Mouse (Mus musculus) midbrain, embryonic 10.5 days (tissue): ENCODE results near the gene Gm20716. TPM values are rescaled to one million over a fixed set of nuclear protein-coding genes. Genes with fewer than 3 reads are reported as not detected.

ENCODE experiments used
- DNase-seq: peaks from one replicate; pipeline ENCODE4 v3.0.0-alpha.2; 2017; ENCODE audit warnings: low spot score
- H3K27ac ChIP-seq: fragments of 300-500 bp; sonication (generic); replicated peaks from 2 replicates; pipeline ENCODE4 v1.5.1; 2016; ENCODE audit warnings: mild to moderate bottlenecking
- H3K27me3 ChIP-seq: fragments of 300-500 bp; sonication (generic); 2 replicates; pipeline ENCODE4 v1.6.1; 2016; ENCODE audit warnings: low read depth, mild to moderate bottlenecking; ENCODE audit not compliant: poor library complexity, severe bottlenecking
- H3K36me3 ChIP-seq: fragments of 300-500 bp; sonication (generic); 2 replicates; pipeline ENCODE4 v1.6.1; 2016; ENCODE audit warnings: mild to moderate bottlenecking, moderate library complexity
- H3K4me1 ChIP-seq: fragments of 300-500 bp; sonication (generic); 2 replicates; pipeline ENCODE4 v1.6.1; 2016
- H3K4me3 ChIP-seq: fragments of 300-500 bp; sonication (generic); 2 replicates; pipeline ENCODE4 v1.5.1; 2016; ENCODE audit warnings: mild to moderate bottlenecking, moderate library complexity
- H3K9me3 ChIP-seq: fragments of 300-500 bp; sonication (generic); replicated peaks from 2 replicates; pipeline ENCODE4 v1.6.1; 2016; ENCODE audit warnings: mild to moderate bottlenecking
- WGBS: fragments of 180-500 bp; shearing (Covaris S2); methylation state at CpG from one replicate; pipeline ENCODE4 v1.1.7; 2016; 5-methylcytosine and 5-hydroxymethylcytosine counted together
- polyA plus RNA-seq: library from polyadenylated mRNA; unstranded; fragments of >200 nt; fragmentation: Nextera tagmentation; extraction: Ambion mirVana; gene quantifications from 2 replicates; pipeline ENCODE4 v1.2.1, GENCODE M21; 2016

Gene Gm20716
- polyA plus RNA-seq, result 17.2 and 18.1 TPM in 2 replicates

DNA sequence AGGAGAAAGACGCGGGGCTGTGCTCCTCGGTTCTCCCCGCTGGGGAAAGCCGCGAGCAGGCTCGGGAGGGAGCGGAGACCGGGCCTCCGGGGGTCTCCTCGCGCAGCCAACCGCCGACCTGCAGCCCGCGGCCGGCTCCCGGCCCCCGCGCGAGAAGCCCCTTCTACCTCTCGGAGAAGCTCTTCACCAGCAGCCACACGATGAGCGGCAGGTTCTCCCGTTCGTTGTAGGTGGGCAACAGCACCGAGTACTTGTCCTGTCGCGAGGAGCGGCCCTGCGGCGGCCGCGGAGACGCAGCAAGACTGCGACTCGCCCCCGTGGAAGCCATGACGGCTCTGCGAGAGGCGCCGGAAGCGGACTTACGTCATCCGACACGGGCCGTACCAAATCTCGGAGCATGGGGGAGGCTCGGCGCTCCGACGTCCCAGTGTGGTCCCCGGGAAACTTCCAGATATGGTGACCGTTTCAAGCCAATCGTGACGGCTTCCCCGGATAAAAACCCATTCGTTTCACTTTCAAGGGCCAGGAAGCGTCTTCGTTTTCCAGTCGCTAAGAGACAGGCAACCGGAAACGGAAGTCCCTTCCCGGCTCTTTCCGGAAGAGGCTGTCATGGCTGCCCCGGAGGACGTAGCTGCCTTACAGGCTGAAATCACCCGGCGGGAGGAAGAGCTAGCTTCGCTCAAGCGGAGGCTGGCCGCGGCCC, at the start of gene Gm20716, which contains the start of the genes Dpm1 and Mocs3:
Gm20716 (minus strand) TSS at position 339 of the 703 bp plus-strand sequence.
Dpm1 (minus strand) TSS at position 566 of the 703 bp plus-strand sequence.
Mocs3 (plus strand) TSS at position 597 of the 703 bp plus-strand sequence.
- DNase-seq, result peak; percentile 91
- H3K9me3 ChIP-seq, result no peaks in the 10 kb centered on the region
- H3K27ac ChIP-seq, result peak within 1 kb of the TSS; percentile 96
- peaks cover 50% of the 10 kb centered on the region for H3K36me3 ChIP-seq
- H3K27me3 ChIP-seq, result no peaks in the 10 kb centered on the region
- under 1% methylated on average over 73 of the region's 73 CpGs for WGBS
- H3K4me1 ChIP-seq, result peaks cover 33% of the 10 kb centered on the region
- H3K4me3 ChIP-seq, result peak within 1 kb of the TSS; percentile 90

DNA sequence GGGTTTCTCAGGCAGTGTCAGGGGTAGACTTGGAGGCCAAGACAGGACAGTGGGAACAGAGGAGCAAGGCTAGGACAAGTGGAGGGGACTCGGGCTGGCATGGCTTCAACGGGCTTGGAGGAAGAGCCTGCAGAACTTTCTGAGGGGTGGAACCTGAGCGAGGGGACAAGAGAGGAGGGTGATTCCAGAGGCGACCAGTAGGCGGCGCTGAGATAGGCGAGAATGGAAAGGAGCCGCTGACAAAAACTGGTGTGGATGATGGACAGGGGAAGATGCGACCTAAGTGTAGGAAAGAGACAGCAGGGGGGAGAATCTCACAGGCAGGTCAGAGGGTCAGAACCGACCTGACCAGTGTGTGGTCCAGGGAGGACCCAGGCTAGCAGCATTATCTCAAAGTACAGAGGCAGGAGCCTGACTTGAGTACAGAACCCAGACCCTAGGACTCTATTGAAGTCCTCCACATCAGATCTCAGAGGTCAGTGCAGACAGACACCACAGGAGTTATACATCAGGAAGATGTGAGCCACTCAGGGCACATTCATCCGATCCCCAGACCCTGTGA, 44.3 kb upstream of the Gm20716 start:
- peaks cover 56% of the 10 kb centered on the region for H3K27me3 ChIP-seq
- WGBS, result 14% methylated on average over 11 of the region's 11 CpGs
- H3K36me3 ChIP-seq, result no peaks in the 10 kb centered on the region
- peak; percentile 77 for DNase-seq
- no peak overlapping the region for H3K27ac ChIP-seq
- H3K4me3 ChIP-seq, result no peak overlapping the region
- no peaks in the 10 kb centered on the region for H3K9me3 ChIP-seq
- peaks cover 36% of the 10 kb centered on the region for H3K4me1 ChIP-seq

DNA sequence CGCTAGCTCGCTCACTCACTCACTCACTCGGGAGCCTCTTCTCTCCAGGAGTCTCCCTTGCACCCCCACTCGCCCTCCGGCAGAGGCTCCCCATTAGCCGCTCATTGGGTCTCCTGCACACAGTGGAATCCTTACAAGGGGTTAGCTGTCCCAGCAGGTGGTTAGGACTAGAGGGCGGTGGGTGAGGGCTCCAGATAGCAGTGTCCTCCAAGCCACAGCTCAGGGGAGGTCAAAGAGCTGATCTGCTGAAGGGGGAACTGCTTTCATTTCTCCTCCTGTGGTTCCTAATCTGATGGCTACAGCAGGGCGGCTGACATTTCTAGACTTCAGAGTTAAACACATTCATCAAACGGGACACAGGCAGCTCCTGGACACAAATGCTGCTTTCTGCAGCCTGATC, 43.2 kb upstream of the Gm20716 start:
- Histone ChIP-seq H3K4me3 (no peak overlapping the region), H3K9me3 (no peaks in the 10 kb centered on the region), H3K4me1 (peaks cover 31% of the 10 kb centered on the region), H3K27me3 (peaks cover 45% of the 10 kb centered on the region), H3K27ac (no peak overlapping the region; the same call in 1 of the 2 replicates), H3K36me3 (peaks cover 7% of the 10 kb centered on the region)
- WGBS, result 46% methylated on average over 9 of the region's 9 CpGs
- no peak for DNase-seq

DNA sequence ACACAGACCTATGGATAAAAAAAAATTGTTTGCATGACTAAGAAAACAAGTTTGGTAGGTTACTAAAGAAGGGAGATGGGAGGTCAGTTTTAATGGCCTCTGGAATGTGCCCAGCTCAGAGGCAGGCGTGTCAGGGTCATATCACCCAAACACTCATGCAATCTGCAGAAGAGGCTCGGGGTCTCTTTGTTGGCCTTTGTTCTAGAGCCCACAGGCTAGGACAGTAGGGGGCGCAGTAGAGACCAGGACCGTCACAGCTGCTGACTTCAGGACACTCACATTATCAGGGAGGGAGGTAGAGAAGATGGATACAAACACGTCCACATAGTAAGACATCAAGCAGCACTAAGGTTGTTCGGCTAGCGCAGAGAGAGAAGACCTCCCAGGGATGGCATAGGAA, 37.9 kb upstream of the Gm20716 start:
- WGBS, result 45% methylated on average over 7 of the region's 7 CpGs
- peaks cover under 1% of the 10 kb centered on the region; the same call in 1 of the 2 replicates for H3K4me1 ChIP-seq
- peak; percentile 65 for DNase-seq
- H3K36me3 ChIP-seq, result peaks cover 13% of the 10 kb centered on the region
- no peak overlapping the region; the same call in 1 of the 2 replicates for H3K27ac ChIP-seq
- peak overlapping the region; percentile 20 for H3K4me3 ChIP-seq
- H3K27me3 ChIP-seq, result peaks cover 3% of the 10 kb centered on the region
- H3K9me3 ChIP-seq, result no peaks in the 10 kb centered on the region

DNA sequence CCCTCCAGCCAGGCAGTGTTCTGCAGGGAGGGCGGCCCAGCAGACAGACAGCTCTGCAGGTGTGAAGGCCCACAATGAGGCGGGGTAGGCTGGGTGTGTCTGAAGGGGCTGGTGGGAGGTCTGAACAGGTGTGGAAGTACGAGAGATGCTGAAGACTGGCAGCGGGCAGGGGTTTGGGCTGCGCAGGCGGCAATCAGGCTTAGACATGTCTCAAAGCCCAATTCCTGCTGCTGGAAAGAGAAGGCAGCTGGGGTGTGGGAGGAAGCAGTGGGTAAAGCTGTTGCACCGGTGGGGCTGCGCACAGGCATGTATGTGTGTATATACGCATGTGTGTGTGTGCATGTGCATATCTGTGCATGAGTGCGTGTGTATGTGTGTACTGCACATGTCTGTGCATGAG, 30.7 kb upstream of the Gm20716 start:
- WGBS, result 91% methylated on average over 10 of the region's 10 CpGs

DNA sequence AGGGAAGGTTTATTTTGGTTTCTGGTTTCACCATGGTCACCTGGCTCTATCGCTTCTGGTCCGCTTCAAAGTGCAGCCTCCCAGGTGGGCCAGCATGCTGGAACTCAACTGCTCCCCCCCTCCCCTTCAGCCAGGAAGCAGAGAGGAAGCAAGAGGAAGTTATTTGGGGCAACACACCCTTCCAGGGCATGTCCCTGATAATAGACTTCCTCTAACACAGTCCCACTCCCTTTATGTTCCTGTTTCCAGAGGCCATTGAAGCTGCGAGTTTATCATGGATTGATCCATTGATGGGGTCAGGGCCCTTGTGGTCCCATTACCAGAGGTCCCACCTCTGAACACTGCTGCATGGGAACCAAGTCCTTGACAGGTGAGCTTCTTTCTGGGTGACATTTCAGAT, 30.0 kb upstream of the Gm20716 start:
- Histone ChIP-seq H3K36me3 (peaks cover 19% of the 10 kb centered on the region; the same call in 1 of the 2 replicates), H3K9me3 (no peaks in the 10 kb centered on the region), H3K4me1 (no peaks in the 10 kb centered on the region), H3K27ac (no peak overlapping the region), H3K4me3 (no peak overlapping the region), H3K27me3 (peaks cover 19% of the 10 kb centered on the region)
- DNase-seq, result no peak
- 93% methylated on average over 3 of the region's 3 CpGs for WGBS

More for the DNA sequence above, 30.7 kb upstream of the Gm20716 start:
- Histone ChIP-seq H3K36me3 (peaks cover 19% of the 10 kb centered on the region; the same call in 1 of the 2 replicates), H3K9me3 (no peaks in the 10 kb centered on the region), H3K4me1 (no peaks in the 10 kb centered on the region), H3K27ac (no peak overlapping the region), H3K27me3 (peaks cover 19% of the 10 kb centered on the region), H3K4me3 (no peak overlapping the region)
- no peak for DNase-seq

DNA sequence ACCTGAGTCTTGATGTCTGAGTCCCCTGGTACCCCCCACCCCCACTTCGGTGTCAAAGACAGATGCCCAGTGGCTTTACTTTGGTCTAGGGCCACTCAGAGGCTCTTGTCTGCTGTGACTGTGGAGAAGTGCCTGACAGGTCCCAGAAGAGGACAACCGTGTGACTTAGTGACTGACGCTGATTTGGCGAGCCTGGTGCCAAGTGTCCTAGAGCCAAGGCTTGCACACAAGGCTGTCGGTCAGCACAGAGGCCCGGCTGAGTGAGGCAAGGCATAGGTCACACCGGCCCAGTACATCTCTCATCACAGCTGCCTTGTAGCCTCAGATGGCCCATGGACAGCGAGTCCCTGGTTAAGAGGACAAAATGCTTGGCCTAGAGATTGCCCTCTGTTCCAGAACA, 28.9 kb upstream of the Gm20716 start:
- Histone ChIP-seq H3K4me1 (no peaks in the 10 kb centered on the region), H3K27me3 (peaks cover 19% of the 10 kb centered on the region), H3K27ac (no peak overlapping the region), H3K4me3 (no peak overlapping the region), H3K9me3 (no peaks in the 10 kb centered on the region), H3K36me3 (peaks cover 19% of the 10 kb centered on the region; the same call in 1 of the 2 replicates)
- 91% methylated on average over 8 of the region's 8 CpGs for WGBS
- no peak for DNase-seq

DNA sequence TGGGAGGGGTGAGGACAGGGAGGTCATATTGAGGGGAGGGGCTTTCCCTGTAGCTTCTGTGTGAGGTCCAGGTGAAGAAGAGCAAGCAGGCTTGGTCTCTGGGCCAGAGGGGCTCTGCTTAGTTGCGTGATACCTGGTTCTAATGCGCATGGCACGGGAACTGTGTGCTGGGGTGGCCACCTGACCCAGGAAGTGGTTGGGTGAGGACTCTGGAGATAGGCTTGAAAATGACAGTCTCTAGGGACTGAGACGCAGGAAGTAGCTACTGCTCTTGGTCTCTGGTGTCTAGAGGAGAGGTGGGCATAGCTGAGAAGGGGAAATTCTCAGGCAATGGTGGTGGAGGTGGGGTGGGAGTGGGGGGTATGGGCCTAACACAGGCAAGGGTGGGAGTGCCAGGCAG, 27.0 kb upstream of the Gm20716 start:
- Histone ChIP-seq H3K4me3 (no peak overlapping the region), H3K27me3 (peaks cover 11% of the 10 kb centered on the region; the same call in 1 of the 2 replicates), H3K27ac (no peak overlapping the region), H3K9me3 (no peaks in the 10 kb centered on the region), H3K36me3 (peaks cover 11% of the 10 kb centered on the region; the same call in 1 of the 2 replicates), H3K4me1 (peaks cover 8% of the 10 kb centered on the region)
- DNase-seq, result no peak
- WGBS, result 84% methylated on average over 4 of the region's 4 CpGs

DNA sequence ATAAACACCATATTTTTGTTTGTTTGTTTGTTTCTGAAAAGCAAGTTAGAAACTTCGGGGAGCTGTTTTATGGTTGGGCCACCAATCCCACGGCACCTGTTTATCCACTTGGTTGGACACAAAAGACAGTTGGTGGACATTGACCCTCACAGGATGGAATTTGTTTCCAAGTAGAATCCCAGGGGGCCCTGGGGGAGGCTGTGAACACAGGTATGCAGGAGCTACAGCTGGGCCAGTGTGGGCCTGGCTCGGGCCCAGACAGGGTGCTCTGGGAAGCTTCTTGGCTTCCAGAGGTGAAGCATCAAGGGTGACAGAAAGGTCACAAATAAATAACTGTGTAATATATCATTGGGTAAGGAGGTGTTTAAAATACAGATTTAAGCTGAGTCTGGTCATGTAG, 26.3 kb upstream of the Gm20716 start:
- Histone ChIP-seq H3K36me3 (peaks cover 7% of the 10 kb centered on the region; the same call in 1 of the 2 replicates), H3K27me3 (peaks cover 11% of the 10 kb centered on the region), H3K9me3 (no peaks in the 10 kb centered on the region), H3K4me1 (peaks cover 8% of the 10 kb centered on the region), H3K27ac (no peak overlapping the region), H3K4me3 (no peak overlapping the region)
- 89% methylated on average over 3 of the region's 3 CpGs for WGBS
- DNase-seq, result no peak

DNA sequence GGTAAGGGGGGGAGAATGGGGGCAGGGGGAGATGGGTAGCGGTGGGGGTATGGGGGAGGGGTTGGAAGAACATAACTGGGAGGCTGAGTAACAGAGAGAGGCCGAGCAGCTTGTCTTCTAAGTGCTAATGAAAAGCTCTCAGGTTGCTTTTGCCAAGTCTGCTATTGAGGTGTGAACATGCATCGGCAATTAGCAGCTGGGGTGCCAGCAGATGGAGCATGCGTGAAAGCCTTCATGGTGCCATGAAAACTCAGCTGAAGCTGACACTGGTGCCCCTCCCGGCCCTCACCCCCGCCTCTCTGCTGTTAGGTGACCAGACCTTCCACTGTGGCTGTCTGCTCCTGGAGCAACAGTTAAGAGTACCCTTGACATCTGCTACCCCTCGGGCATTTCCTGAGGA, 23.7 kb upstream of the Gm20716 start:
- Histone ChIP-seq H3K27me3 (peaks cover 8% of the 10 kb centered on the region), H3K27ac (no peak overlapping the region), H3K4me1 (peaks cover 8% of the 10 kb centered on the region), H3K4me3 (no peak overlapping the region), H3K36me3 (no peaks in the 10 kb centered on the region), H3K9me3 (no peaks in the 10 kb centered on the region)
- DNase-seq, result no peak
- 65% methylated on average over 7 of the region's 7 CpGs for WGBS

DNA sequence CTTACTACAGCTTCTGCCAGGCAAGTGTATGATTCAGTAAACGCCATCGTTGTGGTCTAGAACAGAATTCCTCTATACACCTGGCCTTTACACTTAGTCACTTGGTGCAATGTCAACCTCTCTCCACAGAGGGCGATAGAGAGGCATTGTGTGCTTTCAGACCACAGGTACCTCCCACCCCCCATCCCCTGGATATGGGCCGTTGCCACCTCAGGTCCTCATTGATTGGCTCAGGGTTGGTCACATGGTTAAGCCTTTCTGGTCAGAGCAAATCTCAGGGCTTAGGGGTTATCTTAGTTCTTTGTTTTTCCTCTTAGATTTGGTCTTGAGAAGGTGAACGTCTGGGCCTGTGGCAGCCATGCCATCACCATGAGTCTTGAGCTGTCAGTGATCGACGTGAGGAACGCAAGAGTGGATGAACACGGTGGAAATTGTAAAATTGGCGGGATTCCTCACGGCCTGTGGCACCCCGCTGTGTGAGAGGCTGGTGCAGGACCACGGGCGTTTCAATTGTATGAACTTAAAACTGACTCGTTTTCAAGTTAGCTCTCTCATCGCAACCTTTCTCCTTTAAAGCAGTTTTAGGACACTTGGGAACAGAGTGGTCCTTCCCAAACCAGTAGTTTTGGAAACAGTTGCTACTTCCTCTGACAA, 22.6 kb upstream of the Gm20716 start:
- Histone ChIP-seq H3K4me1 (peaks cover 8% of the 10 kb centered on the region), H3K36me3 (no peaks in the 10 kb centered on the region), H3K27ac (peak overlapping the region; percentile 52; the same call in 1 of the 2 replicates), H3K9me3 (no peaks in the 10 kb centered on the region), H3K27me3 (peaks cover 8% of the 10 kb centered on the region), H3K4me3 (peak overlapping the region; percentile 40)
- peak; percentile 60 for DNase-seq
- 11% methylated on average over 16 of the region's 16 CpGs for WGBS

DNA sequence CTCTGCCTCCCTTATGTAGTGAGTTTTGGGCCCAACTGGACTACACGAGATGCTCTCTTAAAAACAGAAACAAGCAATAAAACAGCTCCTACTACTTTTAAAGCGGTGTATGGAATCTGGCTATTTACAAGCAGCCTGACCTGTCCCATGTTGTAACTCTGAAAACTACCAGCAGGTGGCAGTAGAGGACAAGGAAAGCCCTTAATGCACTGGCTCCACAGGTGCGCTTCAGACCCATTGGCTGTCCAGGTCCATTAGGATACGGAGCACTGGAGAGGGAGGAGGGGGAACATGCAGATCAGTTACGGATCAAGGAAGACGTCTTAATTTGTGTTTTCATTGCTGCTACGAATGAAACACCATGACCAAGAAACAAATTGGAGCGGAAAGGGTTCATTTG, 20.1 kb upstream of the Gm20716 start:
- peaks cover 8% of the 10 kb centered on the region for H3K27me3 ChIP-seq
- H3K4me1 ChIP-seq, result peaks cover 8% of the 10 kb centered on the region
- peak; percentile 78 for DNase-seq
- H3K9me3 ChIP-seq, result no peaks in the 10 kb centered on the region
- no peak overlapping the region for H3K27ac ChIP-seq
- WGBS, result 16% methylated on average over 8 of the region's 8 CpGs
- H3K4me3 ChIP-seq, result no peak overlapping the region
- H3K36me3 ChIP-seq, result no peaks in the 10 kb centered on the region
